Mouse (Mus musculus) granulocyte monocyte progenitor cell, adult 5-6 weeks (primary cell): ENCODE measurements around the gene Ppp4r1. TPM values are rescaled to one million over a fixed set of nuclear protein-coding genes. Genes with fewer than 3 reads are reported as not detected.
A peak's percentile ranks its signal among the peaks of the same experiment; 100 is the strongest.

Experiments used
- ATAC-seq: replicated peaks from 2 replicates; pipeline ENCODE4 v1.8.0; 2016; ENCODE audit warnings: mild to moderate bottlenecking, moderate TSS enrichment, inconsistent platforms; ENCODE audit not compliant: poor library complexity, severe bottlenecking
- total RNA-seq, 2 experiments: library from RNA; stranded (forward) in 1 of 2; stranded (reverse) in 1 of 2; fragments of 200-712, 200-1000 nt in 1 of 2; fragments of >200 nt in 1 of 2; fragmentation: Nextera tagmentation in 1 of 2; gene quantifications; 2 replicates each; pipeline ENCODE4 v1.2.3; 2014 to 2017

Ppp4r1 gene
- total RNA-seq, 2 experiments from 2014 or later = 77.3 to 101 TPM

GRCm38 (mm10) chr17:65845423-65845822 is 63.0 kb downstream of the Ppp4r1 start:
- no peak for ATAC-seq

DNA sequence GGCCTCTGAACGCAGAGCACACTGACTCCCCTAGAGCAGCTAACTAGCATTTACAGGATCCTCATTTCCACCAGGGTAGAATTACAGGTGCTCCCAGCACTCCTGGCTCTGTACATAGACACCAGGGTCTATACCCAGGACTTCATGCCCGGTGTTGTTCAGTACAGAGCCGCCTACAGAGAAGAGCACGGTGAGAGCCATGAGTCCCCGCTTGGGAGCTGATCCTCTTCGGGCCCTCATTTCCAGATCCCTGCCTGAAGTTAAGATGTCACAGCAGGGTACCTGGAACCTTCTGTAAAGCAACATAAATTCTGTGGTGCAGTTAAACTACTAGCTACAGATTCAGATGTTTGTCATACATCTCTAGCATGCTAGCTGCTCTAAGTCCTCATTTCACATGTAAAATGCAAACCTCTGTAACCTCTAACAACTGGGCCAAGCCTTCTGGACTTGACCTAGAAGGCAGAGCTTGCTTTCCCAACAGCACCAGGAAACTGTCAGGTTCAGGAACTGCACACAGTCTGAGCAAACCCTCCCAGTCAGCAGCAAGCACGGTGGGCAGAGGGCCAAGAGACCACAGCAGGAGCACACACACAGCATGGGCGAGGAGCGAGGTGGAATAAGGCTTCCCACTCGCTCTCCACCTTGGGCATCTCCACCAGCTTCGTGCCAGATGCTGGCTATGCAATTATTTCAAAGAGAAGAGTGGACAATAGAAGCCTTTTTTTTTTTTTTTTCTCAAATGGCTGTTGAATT is 65.5 kb downstream of the Ppp4r1 start:
- ATAC-seq = no peak

DNA sequence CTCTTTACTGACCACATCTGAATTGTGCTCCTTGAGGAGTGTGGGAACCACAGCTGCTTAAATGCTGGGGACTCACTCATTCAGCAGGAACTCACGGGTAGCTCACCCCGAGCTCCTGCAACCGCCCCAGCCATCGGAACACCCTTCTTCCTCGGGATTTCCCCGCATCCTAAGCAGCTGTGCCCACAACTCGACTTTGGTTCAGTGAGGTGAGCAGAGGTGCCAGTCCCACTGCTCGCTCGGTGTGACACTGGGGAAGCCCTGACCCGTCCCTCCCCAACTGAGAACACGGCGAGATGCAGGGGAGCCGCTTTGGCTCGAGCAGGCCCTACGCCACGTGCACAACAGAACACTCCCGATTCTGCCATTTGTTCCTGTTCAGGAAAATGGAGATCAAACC is 68.1 kb downstream of the Ppp4r1 start:
- no peak for ATAC-seq

- no peak for ATAC-seq
Observed at GRCm38 (mm10) chr17:65851749-65852148, 69.4 kb downstream of the Ppp4r1 start.

DNA sequence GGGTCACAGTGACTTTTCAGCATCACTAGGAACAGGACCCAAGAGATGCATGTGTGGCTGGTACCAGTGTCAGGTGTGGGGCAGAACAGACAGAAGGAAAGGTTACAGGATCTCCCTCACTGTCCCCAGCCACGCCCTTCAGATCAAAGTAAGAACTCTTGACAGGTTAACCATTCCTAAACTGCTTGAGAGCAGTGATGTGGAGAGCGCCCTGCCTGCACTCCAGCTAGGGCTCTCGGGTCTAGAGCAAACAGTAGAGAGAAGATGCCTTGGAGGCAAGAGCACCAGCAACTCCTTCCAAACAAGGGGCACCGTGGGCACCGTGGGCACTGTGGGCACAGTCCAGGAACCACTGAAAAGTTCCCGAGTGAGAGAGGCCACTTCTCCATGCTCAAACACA is 71.0 kb downstream of the Ppp4r1 start:
- ATAC-seq = peak; percentile 10; the same call in 1 of the 2 replicates

- peak; percentile 55 for ATAC-seq
Observed at GRCm38 (mm10) chr17:65854006-65854405, 71.6 kb downstream of the Ppp4r1 start.

DNA sequence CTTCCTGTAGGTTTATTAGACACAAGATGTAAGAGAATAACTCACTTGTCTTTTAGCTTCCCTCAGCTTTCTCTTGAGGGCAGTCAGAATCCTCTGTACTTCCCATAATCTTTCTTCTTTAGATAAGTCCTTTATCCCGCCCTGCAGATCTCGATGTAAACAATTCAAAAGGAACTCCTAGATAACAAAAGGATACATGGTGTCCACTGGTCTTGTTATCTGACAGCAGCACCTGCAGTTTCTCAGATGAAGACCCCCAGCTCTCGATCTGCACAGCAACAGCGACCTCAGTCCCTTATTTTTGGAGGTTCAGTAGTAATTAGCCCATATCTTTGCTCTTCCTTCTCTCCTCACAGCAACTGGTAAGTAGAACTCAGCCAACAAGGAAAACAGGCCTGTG is 75.2 kb downstream of the Ppp4r1 start:
- ATAC-seq = no peak

DNA sequence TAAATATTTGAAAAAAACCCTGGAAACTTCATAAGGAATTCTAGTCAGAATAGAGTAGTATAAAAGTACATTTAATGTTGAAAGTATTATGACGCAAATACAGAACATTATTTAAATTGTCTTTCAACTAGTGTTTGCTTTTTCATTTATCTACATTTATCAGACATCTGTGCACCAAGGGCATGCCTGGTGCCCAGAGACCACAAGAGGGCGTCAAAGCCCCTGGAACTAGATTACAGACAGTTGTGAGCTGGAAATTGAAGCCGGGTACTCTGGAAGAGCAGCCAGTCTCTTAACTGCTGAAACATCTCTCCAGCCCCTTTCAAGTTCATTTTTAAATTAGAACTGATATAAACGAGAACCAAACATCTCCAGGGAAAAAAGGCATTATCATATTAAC is 80.2 kb downstream of the Ppp4r1 start:
- ATAC-seq = peak; percentile 53

DNA sequence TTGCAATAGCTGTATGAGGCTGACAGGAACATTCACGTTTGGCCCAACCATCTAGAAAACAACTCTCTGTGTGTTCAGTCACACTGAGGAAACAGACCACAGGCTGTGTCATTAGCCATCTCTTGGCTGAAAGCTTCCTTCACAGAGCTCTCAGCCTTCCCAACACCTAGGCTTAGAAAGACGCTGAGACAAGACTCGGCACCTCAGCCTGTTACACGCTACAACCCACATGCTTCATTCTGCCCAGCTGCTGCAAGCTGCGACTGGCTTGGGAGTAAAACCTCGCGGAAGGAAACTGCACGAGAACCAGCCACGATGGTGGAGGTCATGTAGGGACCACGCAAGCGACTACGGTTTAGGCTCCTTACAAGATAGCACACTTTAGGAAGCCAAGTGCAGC is 81.5 kb downstream of the Ppp4r1 start:
- ATAC-seq = no peak

- ATAC-seq = peak; percentile 83
Observed at GRCm38 (mm10) chr17:65864742-65865141, 82.4 kb downstream of the Ppp4r1 start.

GRCm38 (mm10) chr17:65865265-65865664 is 82.9 kb downstream of the Ppp4r1 start:
- no peak for ATAC-seq

- ATAC-seq = no peak
Observed at GRCm38 (mm10) chr17:65866201-65866600, 83.8 kb downstream of the Ppp4r1 start.

DNA sequence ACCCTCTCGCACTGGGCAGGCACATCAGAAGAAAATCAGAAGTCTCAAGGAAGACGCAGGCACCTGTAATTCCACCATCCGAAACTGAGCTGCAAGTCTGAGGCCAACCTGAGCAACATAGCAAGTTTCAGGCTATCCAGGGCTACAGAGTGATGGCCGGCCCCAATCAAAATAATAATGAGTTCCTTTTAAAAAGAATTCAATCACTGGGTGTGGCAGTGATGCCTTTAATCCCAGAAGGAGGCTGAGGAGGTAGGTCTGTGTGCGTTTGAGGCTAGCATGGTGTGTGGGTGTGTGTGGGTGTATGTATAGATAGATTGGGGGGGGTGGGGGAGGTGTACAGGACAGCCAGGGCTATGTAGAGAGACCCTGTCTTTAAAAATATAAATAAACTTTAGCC is 85.6 kb downstream of the Ppp4r1 start:
- no peak for ATAC-seq

- no peak for ATAC-seq
Observed at GRCm38 (mm10) chr17:65869720-65870119, 87.3 kb downstream of the Ppp4r1 start.

DNA sequence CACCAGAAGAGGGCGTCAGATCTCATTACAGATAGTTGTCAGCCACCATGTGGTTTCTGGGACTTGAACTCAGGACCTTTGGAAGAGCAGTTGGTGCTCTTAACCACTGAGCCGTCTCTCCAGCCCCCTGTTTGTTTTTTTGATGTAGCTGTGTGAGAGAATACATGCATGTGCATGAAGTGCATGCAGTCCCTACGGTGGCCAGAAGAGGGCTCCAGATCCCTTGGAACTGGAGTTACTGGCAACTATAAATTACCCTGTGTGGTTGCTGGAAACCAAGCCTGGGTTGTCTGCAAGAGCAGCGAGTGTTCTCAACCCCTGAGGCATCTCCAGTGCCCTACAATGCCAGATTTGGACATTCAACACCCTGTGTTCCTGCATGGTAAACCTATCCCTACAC is 87.8 kb downstream of the Ppp4r1 start:
- ATAC-seq = peak; percentile 79

DNA sequence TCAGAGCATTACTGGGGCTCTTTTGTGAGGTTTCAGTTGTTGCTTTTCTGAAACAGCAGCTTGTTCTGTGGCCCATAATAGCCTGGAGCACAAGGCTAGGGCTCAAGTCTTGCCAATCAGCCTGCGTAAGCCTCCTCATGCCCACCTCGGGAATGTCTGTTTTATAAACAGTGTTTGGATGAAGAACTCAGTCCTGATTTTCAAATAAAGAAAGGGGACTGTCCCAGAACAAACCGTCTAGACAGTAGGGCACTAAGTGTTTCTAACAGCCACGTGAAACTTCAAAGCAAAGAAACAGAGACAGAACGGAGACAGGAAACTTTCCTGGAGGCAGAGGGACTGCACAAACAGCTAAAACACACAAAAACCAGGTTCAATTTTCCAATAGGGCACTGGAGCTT is 89.3 kb downstream of the Ppp4r1 start:
- ATAC-seq = no peak

DNA sequence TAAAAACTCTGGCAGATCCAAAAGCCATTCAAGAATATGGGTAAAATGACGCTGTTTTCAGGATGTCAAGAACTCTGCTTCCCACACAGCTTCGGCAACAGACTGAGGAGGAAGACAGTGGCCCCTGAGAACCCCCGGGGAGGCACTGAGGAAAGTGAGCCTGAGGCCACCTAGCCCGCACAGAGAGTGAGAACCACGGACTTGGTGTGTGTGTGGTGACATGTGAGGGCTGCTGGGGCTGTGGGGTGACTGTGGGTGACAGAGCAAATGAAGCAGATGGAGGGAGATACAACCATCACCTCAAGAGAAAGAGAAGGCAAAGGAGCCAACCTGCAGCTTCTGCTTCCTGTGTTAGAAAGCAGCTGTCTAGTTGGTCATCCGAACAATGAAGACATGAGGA is 89.7 kb downstream of the Ppp4r1 start:
- no peak for ATAC-seq

- ATAC-seq = peak; percentile 74
Observed at GRCm38 (mm10) chr17:65872652-65873051, 90.3 kb downstream of the Ppp4r1 start.

DNA sequence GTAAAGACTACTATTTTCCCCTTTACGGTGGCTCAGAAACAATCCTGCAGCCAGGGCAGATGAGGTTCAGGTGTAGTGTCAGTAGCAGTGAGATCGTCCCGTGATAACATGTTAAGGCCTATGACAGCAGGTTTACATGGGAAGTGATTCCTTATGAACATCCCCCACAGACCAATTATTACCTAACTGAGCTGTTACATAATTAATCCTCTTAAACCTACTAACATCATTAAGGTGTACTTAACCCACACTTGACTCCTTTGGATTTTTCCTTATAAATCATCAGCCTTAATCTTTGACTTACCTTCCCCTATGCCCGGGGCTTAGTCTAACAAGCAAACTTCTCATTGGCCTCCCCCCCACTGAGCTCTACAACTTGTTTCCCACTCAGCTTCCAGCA is 90.8 kb downstream of the Ppp4r1 start:
- no peak for ATAC-seq

- no peak for ATAC-seq
Observed at GRCm38 (mm10) chr17:65873834-65874233, 91.5 kb downstream of the Ppp4r1 start.

DNA sequence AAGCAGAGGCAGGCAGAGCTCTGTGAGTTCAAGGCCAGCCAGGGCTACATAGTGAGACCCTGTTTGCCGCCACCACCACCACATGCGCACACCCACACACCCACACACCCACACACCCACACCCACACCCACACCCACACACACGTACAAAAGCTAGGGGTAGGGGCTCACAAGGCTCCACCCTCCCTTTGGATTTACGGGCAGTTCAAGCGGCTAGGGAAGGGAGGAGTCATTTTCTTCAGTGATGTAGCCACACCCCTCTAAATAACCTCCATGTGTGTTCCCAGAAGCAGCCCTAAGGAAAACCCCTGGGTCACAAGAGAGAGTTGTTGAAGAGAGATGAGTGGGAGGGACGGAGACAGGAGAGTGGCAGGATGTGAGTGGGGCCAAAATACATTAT is 94.7 kb downstream of the Ppp4r1 start:
- no peak for ATAC-seq

GRCm38 (mm10) chr17:65884061-65884669 is 101.8 kb downstream of the Ppp4r1 start:
- peak; percentile 15 for ATAC-seq
